Mouse (Mus musculus): Measurements from ENCODE around the gene Bgn. TPM values are rescaled to one million over a fixed set of nuclear protein-coding genes. Genes with fewer than 3 reads are reported as not detected.

Bgn gene
- 1.3 and 1.4 TPM in 2 replicates for total RNA-seq (2015)
- total RNA-seq (2017): 0.30 TPM in 1 of 2 replicates, not detected in the other

GRCm38 (mm10) chrX:73483484-73483810 is at the start of gene Bgn:
Bgn (plus strand) TSS chrX:73483602.
- no peak for ATAC-seq (replicated peaks; ENCODE audit: poor library complexity)

GRCm38 (mm10) chrX:73435252-73435651 is 48.1 kb upstream of the Bgn start, which contains the start of gene Trex2:
Trex2 (minus strand) TSS chrX:73435344.
- no peak for ATAC-seq (replicated peaks; ENCODE audit: poor library complexity)

GRCm38 (mm10) chrX:73441428-73441827 is 42.0 kb upstream of the Bgn start:
- no peak for ATAC-seq (replicated peaks; ENCODE audit: poor library complexity)

GRCm38 (mm10) chrX:73451949-73452348 is 31.5 kb upstream of the Bgn start:
- ATAC-seq (replicated peaks; ENCODE audit: poor library complexity): peak; percentile 91

- ATAC-seq (replicated peaks; ENCODE audit: poor library complexity): peak; percentile 99
These were observed 24.5 kb upstream of the Bgn start, which contains the start of gene Haus7 for GRCm38 (mm10) chrX:73458877-73459392. Haus7 (minus strand) TSS chrX:73459044.

GRCm38 (mm10) chrX:73460792-73461191 is 22.6 kb upstream of the Bgn start:
- ATAC-seq (replicated peaks; ENCODE audit: poor library complexity): no peak

- no peak for ATAC-seq (replicated peaks; ENCODE audit: poor library complexity)
These were observed 17.8 kb upstream of the Bgn start for GRCm38 (mm10) chrX:73465483-73466186.

GRCm38 (mm10) chrX:73467446-73468241 is 15.8 kb upstream of the Bgn start:
- no peak for ATAC-seq (replicated peaks; ENCODE audit: poor library complexity)

- no peak for ATAC-seq (replicated peaks; ENCODE audit: poor library complexity)
These were observed 15.1 kb upstream of the Bgn start for GRCm38 (mm10) chrX:73468330-73468729.

- ATAC-seq (replicated peaks; ENCODE audit: poor library complexity): no peak
These were observed 14.7 kb upstream of the Bgn start for GRCm38 (mm10) chrX:73468752-73469151.

- ATAC-seq (replicated peaks; ENCODE audit: poor library complexity): peak; percentile 92
These were observed 11.6 kb upstream of the Bgn start for GRCm38 (mm10) chrX:73471764-73472163.

GRCm38 (mm10) chrX:73474340-73475165 is 8.8 kb upstream of the Bgn start:
- no peak for ATAC-seq (replicated peaks; ENCODE audit: poor library complexity)

GRCm38 (mm10) chrX:73475658-73476256 is 7.6 kb upstream of the Bgn start:
- ATAC-seq (replicated peaks; ENCODE audit: poor library complexity): peak; percentile 71

GRCm38 (mm10) chrX:73476621-73477020 is 6.8 kb upstream of the Bgn start:
- no peak for ATAC-seq (replicated peaks; ENCODE audit: poor library complexity)

GRCm38 (mm10) chrX:73477500-73477899 is 5.9 kb upstream of the Bgn start:
- no peak for ATAC-seq (replicated peaks; ENCODE audit: poor library complexity)

GRCm38 (mm10) chrX:73479656-73480055 is 3.7 kb upstream of the Bgn start:
- no peak for ATAC-seq (replicated peaks; ENCODE audit: poor library complexity)

- ATAC-seq (replicated peaks; ENCODE audit: poor library complexity): no peak
These were observed 3.1 kb upstream of the Bgn start for GRCm38 (mm10) chrX:73480334-73480733.

- ATAC-seq (replicated peaks; ENCODE audit: poor library complexity): no peak; the same call in 1 of the 2 replicates
These were observed 539 bp upstream of the Bgn start for GRCm38 (mm10) chrX:73482643-73483483.

- no peak for ATAC-seq (replicated peaks; ENCODE audit: poor library complexity)
These were observed 674 bp downstream of the Bgn start for GRCm38 (mm10) chrX:73484076-73484475.

GRCm38 (mm10) chrX:73484870-73485269 is 1.5 kb downstream of the Bgn start:
- no peak for ATAC-seq (replicated peaks; ENCODE audit: poor library complexity)
